Mouse (Mus musculus): ENCODE results near the gene Ankrd11.

- no peak for TF ChIP-seq CTCF (IDR thresholded peaks at IDR 0.05; ENCODE audit: low read depth, low read length)
- no peak for TF ChIP-seq POLR2A (IDR thresholded peaks at IDR 0.05; ENCODE audit: borderline replicate concordance, low read depth, low read length)
Measured at GRCm38 (mm10) chr8:122875186-122875585, 166.9 kb downstream of the Ankrd11 start.
